Mouse (Mus musculus): Measurements from ENCODE around the gene Dxo. TPM values are rescaled to one million over a fixed set of nuclear protein-coding genes. Genes with fewer than 3 reads are reported as not detected.

Dxo gene
- polyA plus RNA-seq, 1 experiment from 2014 or later = 68.9 TPM

- no peak for ATAC-seq (ENCODE audit: low FRiP score)
Observed at GRCm38 (mm10) chr17:34862416-34863081, 25.7 kb downstream of the Dxo start, which contains the start of gene Cfb. Gene Cfb (minus strand): TSS chr17:34862518.

DNA sequence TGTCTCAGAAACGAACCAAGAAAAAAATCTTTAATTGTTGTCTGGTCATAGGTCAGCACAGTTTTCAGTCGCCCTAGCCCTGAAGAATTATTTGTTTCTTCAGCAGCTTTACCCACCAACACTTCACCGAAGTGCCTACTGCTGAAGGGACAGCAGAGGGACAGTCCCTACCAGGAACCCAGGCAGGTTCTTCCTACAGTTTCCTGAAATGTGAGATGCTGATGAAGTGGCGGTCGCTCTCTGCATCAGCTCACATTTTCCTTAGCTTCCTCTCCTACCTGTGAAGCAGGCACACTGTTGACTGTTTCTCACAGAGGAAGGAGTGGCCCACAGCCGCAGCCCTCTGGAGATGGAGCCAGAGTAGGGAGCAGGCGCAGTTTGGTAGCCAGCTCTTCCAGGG is 29.2 kb downstream of the Dxo start:
- H3K4me3 ChIP-seq = no peak overlapping the region
- H3K9me3 ChIP-seq = no peaks in the 10 kb centered on the region
- H3K4me2 ChIP-seq = no peak overlapping the region
- no peak overlapping the region for H3K27ac ChIP-seq
- H3K9ac ChIP-seq = no peak overlapping the region
- H3K27me3 ChIP-seq = 0 out of 2 replicates have a peak, but pooled peaks cover 4% of the 10 kb centered on the region
- H3K36me3 ChIP-seq = no peaks in the 10 kb centered on the region
- no peaks in the 10 kb centered on the region for H3K4me1 ChIP-seq (replicated peaks)
- WGBS = 67% methylated on average over 7 of the region's 7 CpGs
- ATAC-seq (ENCODE audit: low FRiP score) = no peak

More at GRCm38 (mm10) chr17:34862416-34863081, 25.7 kb downstream of the Dxo start, which contains the start of gene Cfb:
- Histone ChIP-seq H3K4me3 (no peak within 1 kb of the TSS), H3K27me3 (0 out of 2 replicates have a peak, but pooled peaks cover 4% of the 10 kb centered on the region), H3K27ac (no peak within 1 kb of the TSS), H3K9ac (no peak within 1 kb of the TSS), H3K4me1 (replicated peaks) (no peaks in the 10 kb centered on the region), H3K4me2 (no peak within 1 kb of the TSS), H3K36me3 (peaks cover 8% of the 10 kb centered on the region), H3K9me3 (no peaks in the 10 kb centered on the region)
- WGBS = 71% methylated on average over 8 of the region's 8 CpGs

DNA sequence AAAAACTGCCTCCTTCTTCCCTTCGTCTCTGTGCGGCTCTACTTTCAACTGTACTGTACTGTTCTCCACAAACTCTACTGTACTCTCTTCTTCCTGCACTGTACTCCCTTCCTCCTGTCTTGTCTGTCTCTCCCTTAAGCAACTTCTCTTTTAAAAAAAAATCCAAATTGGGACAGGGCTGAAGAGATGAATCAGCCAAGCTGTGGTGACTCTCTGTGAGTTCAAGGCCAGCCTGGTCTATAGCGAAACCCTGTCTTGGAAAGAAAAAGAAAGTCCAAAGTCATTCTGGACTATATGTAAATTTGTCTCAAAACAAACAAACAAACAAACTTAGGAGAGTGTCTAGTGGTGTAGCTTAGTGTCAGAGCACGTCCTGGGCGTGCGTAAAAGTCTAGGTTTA is 37.5 kb downstream of the Dxo start:
- 91% methylated on average over 6 of the region's 6 CpGs for WGBS
- 0 out of 2 replicates have a peak, but pooled peaks cover 3% of the 10 kb centered on the region for H3K27me3 ChIP-seq
- no peak overlapping the region for H3K9ac ChIP-seq
- no peak overlapping the region for H3K27ac ChIP-seq
- ATAC-seq (ENCODE audit: low FRiP score) = no peak
- H3K4me1 ChIP-seq (replicated peaks) = no peaks in the 10 kb centered on the region
- no peaks in the 10 kb centered on the region for H3K36me3 ChIP-seq
- H3K9me3 ChIP-seq = no peaks in the 10 kb centered on the region
- no peak overlapping the region for H3K4me2 ChIP-seq
- H3K4me3 ChIP-seq = no peak overlapping the region

- WGBS = 66% methylated on average over 11 of the region's 11 CpGs
- no peaks in the 10 kb centered on the region for H3K9me3 ChIP-seq
- H3K4me3 ChIP-seq = no peak within 1 kb of the TSS
- H3K4me2 ChIP-seq = no peak within 1 kb of the TSS
- H3K4me1 ChIP-seq (replicated peaks) = peaks cover 6% of the 10 kb centered on the region; the same call in 1 of the 2 replicates
- H3K27me3 ChIP-seq = peaks cover 19% of the 10 kb centered on the region
- H3K27ac ChIP-seq = no peak within 1 kb of the TSS
- no peak within 1 kb of the TSS for H3K9ac ChIP-seq
- H3K36me3 ChIP-seq = no peaks in the 10 kb centered on the region
- no peak for ATAC-seq (ENCODE audit: low FRiP score)
Observed at GRCm38 (mm10) chr17:34879336-34879879, 42.6 kb downstream of the Dxo start, which contains the start of gene Zbtb12. Gene Zbtb12 (plus strand): TSS chr17:34879483.

DNA sequence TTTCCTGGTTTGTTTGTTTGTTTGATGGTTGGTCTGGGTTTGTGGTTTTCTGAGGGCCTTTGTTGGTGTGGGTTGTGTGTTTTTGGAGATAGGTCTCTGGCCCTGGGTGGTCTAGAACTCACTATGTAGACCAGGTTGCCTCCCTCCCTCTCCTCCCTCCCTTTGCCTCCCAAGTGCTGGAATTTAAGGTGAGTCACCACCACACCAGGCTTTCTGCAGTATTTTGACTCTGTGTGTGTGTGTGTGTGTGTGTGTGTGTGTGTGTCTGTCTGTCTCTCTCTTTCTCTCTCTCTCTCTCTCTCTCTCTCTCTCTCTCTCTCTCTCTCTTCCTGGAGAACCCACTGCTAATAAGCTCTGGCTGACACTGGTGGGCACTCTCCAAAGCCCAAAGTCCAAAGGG is 44.3 kb downstream of the Dxo start:
- Histone ChIP-seq H3K4me1 (replicated peaks) (peaks cover 6% of the 10 kb centered on the region; the same call in 1 of the 2 replicates), H3K36me3 (no peaks in the 10 kb centered on the region), H3K27ac (no peak overlapping the region), H3K4me2 (no peak overlapping the region), H3K4me3 (no peak overlapping the region), H3K9me3 (no peaks in the 10 kb centered on the region), H3K9ac (no peak overlapping the region), H3K27me3 (peaks cover 19% of the 10 kb centered on the region)
- ATAC-seq (ENCODE audit: low FRiP score) = no peak

GRCm38 (mm10) chr17:34881683-34882310 is 45.0 kb downstream of the Dxo start, which contains the start of gene Gm20547:
Gene Gm20547 (minus strand): TSS chr17:34882042.
- 9% methylated on average over 15 of the region's 15 CpGs for WGBS
- Histone ChIP-seq H3K27ac (no peak within 1 kb of the TSS), H3K4me1 (replicated peaks) (peaks cover 6% of the 10 kb centered on the region; the same call in 1 of the 2 replicates), H3K36me3 (no peaks in the 10 kb centered on the region), H3K4me3 (no peak within 1 kb of the TSS), H3K4me2 (0 out of 2 replicates have a peak within 1 kb of the TSS, but pooled peaks have one; percentile 21), H3K9ac (no peak within 1 kb of the TSS), H3K27me3 (peaks cover 19% of the 10 kb centered on the region), H3K9me3 (no peaks in the 10 kb centered on the region)
- no peak for ATAC-seq (ENCODE audit: low FRiP score)

DNA sequence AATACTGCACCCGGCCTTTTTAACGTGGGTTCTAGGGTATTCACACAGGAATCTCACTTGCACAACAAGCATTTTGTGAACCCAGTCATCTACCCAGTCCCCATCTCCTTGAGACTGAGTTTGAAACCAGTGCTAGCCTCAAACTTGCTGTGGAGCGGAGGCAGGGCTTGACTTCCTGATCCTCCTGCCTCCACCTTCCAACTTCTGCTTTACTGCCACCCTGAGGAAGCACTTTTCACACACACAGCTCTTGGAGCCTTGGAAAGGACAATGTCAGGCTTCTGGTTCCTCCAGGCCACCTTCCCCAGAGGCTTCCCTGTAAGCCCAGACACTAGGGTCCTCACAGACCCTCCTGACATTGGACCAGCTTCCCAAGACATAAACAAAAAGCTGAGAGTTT is 46.5 kb downstream of the Dxo start:
- H3K4me2 ChIP-seq = no peak overlapping the region
- no peak overlapping the region for H3K4me3 ChIP-seq
- H3K9me3 ChIP-seq = no peaks in the 10 kb centered on the region
- H3K36me3 ChIP-seq = no peaks in the 10 kb centered on the region
- H3K9ac ChIP-seq = 0 out of 2 replicates have a peak overlapping the region, but pooled peaks have one; percentile 29
- peaks cover 19% of the 10 kb centered on the region for H3K27me3 ChIP-seq
- no peak for ATAC-seq (ENCODE audit: low FRiP score)
- 69% methylated on average over 3 of the region's 3 CpGs for WGBS
- peaks cover 6% of the 10 kb centered on the region; the same call in 1 of the 2 replicates for H3K4me1 ChIP-seq (replicated peaks)
- H3K27ac ChIP-seq = no peak overlapping the region

DNA sequence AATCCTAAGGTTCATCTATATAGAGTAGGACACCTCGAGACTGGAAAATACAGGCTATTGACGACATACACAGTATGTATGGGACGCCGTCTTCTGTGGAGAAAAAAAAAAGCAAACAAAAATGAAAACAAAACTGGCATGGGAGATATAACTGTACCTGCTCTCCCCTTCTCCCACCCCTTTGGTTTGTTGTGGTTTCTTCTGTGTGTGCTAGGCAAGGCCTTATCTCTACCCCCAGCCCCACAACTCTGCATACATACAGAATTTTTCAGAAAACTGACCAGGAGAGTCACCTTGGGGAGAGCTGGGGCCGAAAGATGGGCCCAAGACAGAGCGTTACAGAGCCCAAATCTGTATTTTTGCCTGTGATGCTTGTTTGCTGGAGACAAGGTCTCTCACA is 47.9 kb downstream of the Dxo start:
- Histone ChIP-seq H3K4me3 (no peak overlapping the region), H3K27me3 (peaks cover 19% of the 10 kb centered on the region), H3K9me3 (no peaks in the 10 kb centered on the region), H3K36me3 (no peaks in the 10 kb centered on the region), H3K27ac (no peak overlapping the region), H3K9ac (no peak overlapping the region), H3K4me2 (no peak overlapping the region), H3K4me1 (replicated peaks) (peaks cover 6% of the 10 kb centered on the region; the same call in 1 of the 2 replicates)
- WGBS = 88% methylated on average over 6 of the region's 6 CpGs
- no peak for ATAC-seq (ENCODE audit: low FRiP score)

DNA sequence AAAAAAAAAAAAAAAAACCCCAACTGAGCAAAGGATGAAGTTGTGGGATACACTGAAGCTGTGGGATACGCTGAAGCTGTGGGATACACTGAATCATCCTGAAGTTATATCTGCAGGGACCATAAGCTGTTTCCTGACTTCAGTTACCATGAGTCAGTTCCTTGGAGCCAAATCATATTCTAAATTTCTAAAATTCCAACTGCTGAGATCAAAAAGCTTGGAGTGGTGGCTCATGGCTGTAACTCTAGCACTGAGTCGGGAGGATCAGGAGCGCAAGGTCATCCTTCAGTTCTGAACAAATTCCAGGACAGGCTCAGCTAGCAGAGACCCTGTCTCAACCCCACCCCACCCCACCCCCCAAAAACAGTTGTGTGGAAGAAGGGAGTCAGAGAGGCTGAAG is 48.8 kb downstream of the Dxo start:
- WGBS = 82% methylated on average over 3 of the region's 3 CpGs
- Histone ChIP-seq H3K9ac (no peak overlapping the region), H3K4me2 (no peak overlapping the region), H3K4me1 (replicated peaks) (peaks cover 6% of the 10 kb centered on the region; the same call in 1 of the 2 replicates), H3K27me3 (peaks cover 19% of the 10 kb centered on the region), H3K9me3 (no peaks in the 10 kb centered on the region), H3K27ac (no peak overlapping the region), H3K36me3 (no peaks in the 10 kb centered on the region), H3K4me3 (no peak overlapping the region)
- no peak for ATAC-seq (ENCODE audit: low FRiP score)

- Histone ChIP-seq H3K4me3 (no peak overlapping the region), H3K27ac (no peak overlapping the region), H3K4me1 (replicated peaks) (no peaks in the 10 kb centered on the region), H3K9me3 (no peaks in the 10 kb centered on the region), H3K27me3 (0 out of 2 replicates have a peak, but pooled peaks cover 7% of the 10 kb centered on the region), H3K9ac (no peak overlapping the region), H3K36me3 (no peaks in the 10 kb centered on the region), H3K4me2 (no peak overlapping the region)
- ATAC-seq (ENCODE audit: low FRiP score) = no peak
- WGBS = 84% methylated on average over 5 of the region's 5 CpGs
Observed at GRCm38 (mm10) chr17:34887942-34888341, 51.1 kb downstream of the Dxo start.
